Comparison of ENCODE assay signal across 15 mouse cellular contexts in the genomic region with DNA sequence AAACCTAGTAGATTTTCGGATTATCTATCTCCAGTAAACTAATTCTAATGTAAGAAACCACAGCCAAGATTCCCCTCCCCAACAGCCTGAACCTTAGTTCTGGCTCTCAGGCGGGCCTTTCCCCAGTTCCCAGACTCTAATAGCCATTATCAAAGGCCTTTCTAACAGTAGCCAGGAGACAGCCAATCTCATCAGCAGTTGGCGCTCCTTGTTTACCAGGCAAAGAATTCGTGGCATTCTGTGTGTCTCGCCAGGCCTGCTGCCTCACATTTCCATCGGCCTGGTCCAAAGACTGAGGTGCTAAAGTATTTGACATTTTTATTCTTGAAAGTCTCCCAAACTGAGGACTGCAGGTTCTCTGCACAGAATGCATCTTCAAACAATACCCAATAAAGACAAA. TPM values are rescaled to one million over a fixed set of nuclear protein-coding genes. Genes with fewer than 3 reads are reported as not detected.
DNase-seq lines count a peak whose midpoint lies in the region; ATAC-seq and TF ChIP-seq lines count a peak whose summit lies in the region.
"Had no signal": no experiment of that assay in that cellular context is flagged by ENCODE, and none has a peak within 500 bp of the region (broad histone marks: within the 10 kb centered on the region; RNA-seq: fewer than 3 reads in every experiment).

No protein-coding gene starts in this region.

- peak; percentile 16 for DNase-seq in gastrocnemius, adult 2 months
- no peak for DNase-seq in gastrocnemius, postnatal 4 days (ENCODE audit: low spot score in 2 of 2)
- DNase-seq in lung, postnatal 14 days: peak; percentile 3
- no peak for DNase-seq in lung, postnatal 4 days
- DNase-seq in embryonic facial prominence, embryonic 11.5 days (ENCODE audit: low spot score): peak; percentile 24
- DNase-seq in heart, postnatal 4 days: peak; percentile 33
- DNase-seq in frontal cortex, postnatal 25 days (ENCODE audit: low spot score in 2 of 2): no peak
- no peak for DNase-seq in adrenal gland, postnatal 36 days
- DNase-seq: kidney, postnatal 10 days; right cerebral cortex, postnatal 4 days; thymus, postnatal 36 days had no signal

- ATAC-seq in embryonic facial prominence, embryonic 11.5 days (replicated peaks; ENCODE audit: insufficient number of reproducible peaks, low FRiP score, low TSS enrichment, low read depth): no peak
- ATAC-seq: inflammation-experienced regulatory T-cells, adult 6 months had no signal

- 34% methylated on average over 6 of the region's 6 CpGs for WGBS in embryonic facial prominence, embryonic 11.5 days

- H3K4me1 ChIP-seq in embryonic facial prominence, embryonic 11.5 days (ENCODE audit: control insufficient read depth, insufficient read depth, low read length): no peaks in the 10 kb centered on the region
- H3K4me1 ChIP-seq: limb, embryonic 13.5 days; stomach, embryonic 15.5 days had no signal

- no peak overlapping the region for H3K4me3 ChIP-seq in gastrocnemius, adult 2 months
- no peak overlapping the region for H3K4me3 ChIP-seq in embryonic facial prominence, embryonic 11.5 days (ENCODE audit: low read depth, low read length)
- H3K4me3 ChIP-seq: forebrain, embryonic 10.5 days; limb, embryonic 13.5 days; stomach, embryonic 15.5 days had no signal

- H3K27me3 ChIP-seq in embryonic facial prominence, embryonic 11.5 days (ENCODE audit: control insufficient read depth, insufficient read depth, low read length): no peaks in the 10 kb centered on the region
- H3K27me3 ChIP-seq: limb, embryonic 13.5 days; stomach, embryonic 15.5 days had no signal

- H3K9ac ChIP-seq in embryonic facial prominence, embryonic 11.5 days (replicated peaks; ENCODE audit: low read length): no peak overlapping the region
- H3K9ac ChIP-seq: limb, embryonic 13.5 days; stomach, embryonic 15.5 days had no signal

- no peaks in the 10 kb centered on the region for H3K36me3 ChIP-seq in embryonic facial prominence, embryonic 11.5 days (replicated peaks; ENCODE audit: control insufficient read depth, insufficient read depth, low read depth, low read length)
- H3K36me3 ChIP-seq: forebrain, embryonic 10.5 days; limb, embryonic 13.5 days; stomach, embryonic 15.5 days had no signal

- intact Hi-C loops in gastrocnemius, adult 2 months (cut with DNase I): no loop called here

- no peak for TF ChIP-seq CTCF in gastrocnemius, adult 2 months (IDR thresholded peaks at IDR 0.05)

- H3K27ac ChIP-seq in gastrocnemius, adult 2 months: no peak overlapping the region
- H3K27ac ChIP-seq in embryonic facial prominence, embryonic 11.5 days (replicated peaks; ENCODE audit: low read depth, low read length): no peak overlapping the region
- H3K27ac ChIP-seq: forebrain, embryonic 10.5 days; limb, embryonic 13.5 days; stomach, embryonic 15.5 days had no signal

- no peak overlapping the region for H3K4me2 ChIP-seq in embryonic facial prominence, embryonic 11.5 days (ENCODE audit: low read depth, low read length)
- H3K4me2 ChIP-seq: limb, embryonic 13.5 days; stomach, embryonic 15.5 days had no signal

- H3K9me3 ChIP-seq in embryonic facial prominence, embryonic 11.5 days (replicated peaks; ENCODE audit: control insufficient read depth, low read length): no peaks in the 10 kb centered on the region
- H3K9me3 ChIP-seq: forebrain, embryonic 10.5 days; limb, embryonic 13.5 days; stomach, embryonic 15.5 days had no signal

RNA-seq across cellular contexts. Expression of a gene that starts 24.6 kb away (rescaled TPM):
- 1 to 10 TPM; 6.5 to 8.1 TPM for total RNA-seq in gastrocnemius, adult 2 months (2021)
- total RNA-seq in gastrocnemius, postnatal 4 days (2021): 10 to 100 TPM; 17.8 to 18.1 TPM
- 17.9 and 18.8 TPM in 2 replicates for polyA plus RNA-seq in embryonic facial prominence, embryonic 11.5 days (2014; fragmentation: Nextera tagmentation; extraction: Ambion mirVana)
- total RNA-seq in heart, postnatal 4 days (2021): 10 to 100 TPM; 22.3 to 23.0 TPM
- 10 to 100 TPM; 40.2 to 41.4 TPM for total RNA-seq in adrenal gland, postnatal 36 days (2021)

Comparison
In these comparisons a context has a peak if more than half of its experiments do, and no peak if none do; other contexts are left out.
1. DNase-seq: peak in gastrocnemius, adult 2 months (single experiment), lung, postnatal 14 days (single experiment), embryonic facial prominence, embryonic 11.5 days (single experiment) and heart, postnatal 4 days (single experiment); none in gastrocnemius, postnatal 4 days (0 of 2), lung, postnatal 4 days (0 of 2), frontal cortex, postnatal 25 days (0 of 2) and adrenal gland, postnatal 36 days (0 of 2).